8 mouse cellular contexts compared by ENCODE assay signal in genomic region chr11:75572854-75573650, GRCm38 (mm10). TPM values are rescaled to one million over a fixed set of nuclear protein-coding genes. Genes with fewer than 3 reads are reported as not detected.
DNase-seq lines count a peak whose midpoint lies in the region; ATAC-seq lines count a peak whose summit lies in the region.

No protein-coding gene starts in this region.

- no peak overlapping the region for H3K4me3 ChIP-seq in hindbrain, embryonic 12.5 days

- 0 out of 2 replicates have a peak, but pooled peaks cover 4% of the 10 kb centered on the region for H3K27me3 ChIP-seq in hindbrain, embryonic 12.5 days

- peak overlapping the region; percentile 82 for H3K27ac ChIP-seq in hindbrain, embryonic 12.5 days

- H3K4me1 ChIP-seq in hindbrain, embryonic 12.5 days, result peaks cover 21% of the 10 kb centered on the region

- peak overlapping the region; percentile 49 for H3K9ac ChIP-seq in hindbrain, embryonic 12.5 days

- DNase-seq in MN1 (ENCODE audit: low spot score), result peak; percentile 90
- DNase-seq in cerebellum, adult 9-10 months, result peak; percentile 97
- peak; percentile 89 to 98 for DNase-seq in frontal cortex, adult 2 months (ENCODE audit: extremely low spot score in 1 of 2, low spot score in 1 of 2)
- DNase-seq in layer of hippocampus, postnatal 14 days (ENCODE audit: low spot score in 2 of 2), result peak; percentile 93 to 96
- peak; percentile 97 for DNase-seq in lung, postnatal 14 days
- peak; percentile 81 for DNase-seq in retina, adult 2 months (ENCODE audit: low read depth, low spot score)
- peak; percentile 90 to 93 for DNase-seq in thymus, postnatal 36 days

- WGBS in hindbrain, embryonic 12.5 days, result 3% methylated on average over 12 of the region's 12 CpGs

- H3K36me3 ChIP-seq in hindbrain, embryonic 12.5 days, result peaks cover 26% of the 10 kb centered on the region

- H3K4me2 ChIP-seq in hindbrain, embryonic 12.5 days (replicated peaks), result peak overlapping the region; percentile 22

- H3K9me3 ChIP-seq in hindbrain, embryonic 12.5 days (replicated peaks), result no peaks in the 10 kb centered on the region

- peak; percentile 89 for ATAC-seq in hindbrain, embryonic 12.5 days (ENCODE audit: low FRiP score)

RNA-seq across cellular contexts. Expression of gene Pitpna, which starts 14.8 kb away (rescaled TPM):
- 221 and 251 TPM in 2 replicates for polyA plus RNA-seq in frontal cortex, adult 2 months (2012; rRNA removed)
- polyA plus RNA-seq in hindbrain, embryonic 12.5 days (2016; fragmentation: Nextera tagmentation; extraction: Ambion mirVana), result 116 and 125 TPM in 2 replicates
- 100 to 1,000 TPM; 312 to 321 TPM for total RNA-seq in layer of hippocampus, postnatal 14 days (2021)

RNA-seq across cellular contexts. Expression of gene Slc43a2, which starts 41.6 kb away (rescaled TPM):
- polyA plus RNA-seq in frontal cortex, adult 2 months (2012; rRNA removed), result 26.7 and 26.9 TPM in 2 replicates
- 15.9 and 16.5 TPM in 2 replicates for polyA plus RNA-seq in hindbrain, embryonic 12.5 days (2016; fragmentation: Nextera tagmentation; extraction: Ambion mirVana)
- total RNA-seq in layer of hippocampus, postnatal 14 days (2021), result 10 to 100 TPM; 40.5 to 44.7 TPM

RNA-seq across cellular contexts. Expression of gene Inpp5k, which starts 57.7 kb away (rescaled TPM):
- 57.2 and 66.7 TPM in 2 replicates for polyA plus RNA-seq in frontal cortex, adult 2 months (2012; rRNA removed)
- polyA plus RNA-seq in hindbrain, embryonic 12.5 days (2016; fragmentation: Nextera tagmentation; extraction: Ambion mirVana), result 28.7 and 30.3 TPM in 2 replicates
- total RNA-seq in layer of hippocampus, postnatal 14 days (2021), result 10 to 100 TPM; 49.7 to 58.8 TPM

RNA-seq across cellular contexts. Expression of gene Scarf1, which starts 59.7 kb away (rescaled TPM):
- 3.3 and 4.1 TPM in 2 replicates for polyA plus RNA-seq in frontal cortex, adult 2 months (2012; rRNA removed)
- polyA plus RNA-seq in hindbrain, embryonic 12.5 days (2016; fragmentation: Nextera tagmentation; extraction: Ambion mirVana), result 5.7 and 5.8 TPM in 2 replicates
- total RNA-seq in layer of hippocampus, postnatal 14 days (2021), result 1 to 10 TPM; 2.9 to 3.3 TPM
